Mouse (Mus musculus) gastrocnemius, postnatal 14 days (tissue): Measurements from ENCODE around the gene Hhipl2. TPM values are rescaled to one million over a fixed set of nuclear protein-coding genes. Genes with fewer than 3 reads are reported as not detected.
A peak's percentile ranks its signal among the peaks of the same experiment; 100 is the strongest.

ENCODE experiments used
- DNase-seq: peaks from one replicate; pipeline ENCODE4 v3.0.0; 2021; ENCODE audit warnings: mixed read lengths
- intact Hi-C: fragments of 180-260 bp; cut with DNase I; formaldehyde crosslinking; loops from one replicate; pipeline ENCODE4 v1.15.1; 2025; ENCODE audit warnings: low total_unique reads
- total RNA-seq, 2 experiments: library from RNA; stranded (reverse); gene quantifications; 2 replicates each; pipeline ENCODE4 v1.2.3; 2021

The Hhipl2 gene
- total RNA-seq, 2 experiments from 2014 or later = 0.08 TPM; not detected in 1

- intact Hi-C loops = no loop called here
- DNase-seq = peak; percentile 74
Measured at GRCm38 (mm10) chr1:183442015-183442774, 24.2 kb downstream of the Hhipl2 start.

GRCm38 (mm10) chr1:183453066-183453465 is 35.1 kb downstream of the Hhipl2 start:
- DNase-seq = no peak
- intact Hi-C loops = no loop called here

Other genes starting within 250 kb of the Hhipl2 start
- 1 to 10 TPM; 5.4 to 7.3 TPM for gene Disp1, start 196.7 kb upstream of the Hhipl2 start, total RNA-seq
- gene Aida, start 121.6 kb upstream of the Hhipl2 start, total RNA-seq = 10 to 100 TPM; 19.5 to 23.7 TPM
- 10 to 100 TPM; 17.7 to 19.5 TPM for gene Brox, start 120.9 kb upstream of the Hhipl2 start, total RNA-seq
- gene Mia3, start 48.7 kb upstream of the Hhipl2 start, total RNA-seq = 100 to 1,000 TPM; 101 to 105 TPM
- 1 to 10 TPM; 4.1 to 4.7 TPM for gene Taf1a, start 29.2 kb upstream of the Hhipl2 start, total RNA-seq